Mouse (Mus musculus) CH12.LX (cell line): ENCODE results near the gene Chaf1a. TPM values are rescaled to one million over a fixed set of nuclear protein-coding genes. Genes with fewer than 3 reads are reported as not detected.

Experiments used
- DNase-seq: peaks from one replicate; pipeline ENCODE4 v3.0.0-alpha.2; 2013; ENCODE audit errors: extremely low read depth
- H3K27ac ChIP-seq: 2 replicates; pipeline ENCODE4 v1.5.1; 2012; ENCODE audit warnings: low read depth, mild to moderate bottlenecking, control low read depth, moderate library complexity; ENCODE audit not compliant: insufficient read depth
- H3K27me3 ChIP-seq: replicated peaks from 2 replicates; pipeline ENCODE3; 2012; ENCODE audit warnings: inconsistent platforms
- H3K36me3 ChIP-seq, 2 experiments: replicated peaks in 1 of 2; 2 replicates each; pipeline versions ENCODE3 to v1.6.1; 2012; ENCODE audit warnings: inconsistent platforms in 1 of 2, low read length in 1 of 2, mild to moderate bottlenecking in 1 of 2, mixed read lengths in 1 of 2, moderate library complexity in 1 of 2; ENCODE audit not compliant: control insufficient read depth in 1 of 2, insufficient read depth in 1 of 2
- H3K4me1 ChIP-seq, 2 experiments: 2 replicates each; pipeline ENCODE4 v1.6.1; 2012; ENCODE audit warnings: inconsistent platforms in 1 of 2, moderate library complexity in 1 of 2; ENCODE audit not compliant: insufficient read depth in 2 of 2, control insufficient read depth in 1 of 2
- H3K4me2 ChIP-seq: 2 replicates; pipeline ENCODE4 v1.6.1; 2012; ENCODE audit warnings: low read depth, mild to moderate bottlenecking, control low read depth; ENCODE audit not compliant: poor library complexity, insufficient read depth, severe bottlenecking
- H3K4me3 ChIP-seq, 3 experiments: fragments of 150-350 bp in 1 of 3; sonication (generic) in 1 of 3; replicated peaks in 1 of 3; 2 replicates each; pipeline versions ENCODE3 to v1.5.1; 2011 to 2012; ENCODE audit warnings: low read depth in 2 of 3, low read length in 2 of 3, mild to moderate bottlenecking in 2 of 3, moderate library complexity in 2 of 3, control low read depth in 1 of 3, improper control_type of control experiment in 1 of 3, inconsistent platforms in 1 of 3, mixed read lengths in 1 of 3; ENCODE audit not compliant: poor library complexity in 1 of 3
- H3K79me2 ChIP-seq: replicated peaks from 2 replicates; pipeline ENCODE4 v1.6.1; 2012; ENCODE audit warnings: mild to moderate bottlenecking, moderate library complexity; ENCODE audit not compliant: control insufficient read depth, poor library complexity, insufficient read depth, severe bottlenecking; ENCODE audit errors: extremely low read depth
- H3K9ac ChIP-seq: 2 replicates; pipeline ENCODE4 v1.6.1; 2012; ENCODE audit warnings: low read depth, mild to moderate bottlenecking, control low read depth, moderate library complexity; ENCODE audit not compliant: insufficient read depth
- H3K9me3 ChIP-seq: replicated peaks from 2 replicates; pipeline ENCODE3; 2012; ENCODE audit warnings: low read length, inconsistent platforms, mixed read lengths
- CTCF ChIP-seq, 2 experiments: IDR thresholded peaks in 1 of 2; conservative IDR thresholded peaks in 1 of 2; 2 replicates each; pipeline ENCODE4 v1.5.1; 2011 to 2012; ENCODE audit warnings: low read depth in 2 of 2, low read length in 2 of 2, improper control_type of control experiment in 1 of 2, inconsistent platforms in 1 of 2, mild to moderate bottlenecking in 1 of 2, moderate library complexity in 1 of 2
- E2F4 ChIP-seq: IDR thresholded peaks from 2 replicates; pipeline ENCODE4 v1.6.1; 2011; ENCODE audit warnings: low read depth, low read length, improper control_type of control experiment; ENCODE audit not compliant: insufficient replicate concordance
- ELF1 ChIP-seq: IDR thresholded peaks from 2 replicates; pipeline ENCODE4 v1.6.1; 2014; ENCODE audit warnings: low read depth, mild to moderate bottlenecking, inconsistent platforms, low read length, improper control_type of control experiment
- HCFC1 ChIP-seq: IDR thresholded peaks from 2 replicates; pipeline ENCODE4 v1.6.1; 2012; ENCODE audit warnings: low read depth, mild to moderate bottlenecking, inconsistent platforms, low read length, improper control_type of control experiment
- MEF2A ChIP-seq: IDR thresholded peaks from 2 replicates; pipeline ENCODE4 v1.6.1; 2014; ENCODE audit warnings: low read depth, mild to moderate bottlenecking, inconsistent platforms, low read length, improper control_type of control experiment, borderline replicate concordance
- NELFE ChIP-seq: IDR thresholded peaks from 2 replicates; pipeline ENCODE4 v1.6.1; 2011; ENCODE audit warnings: low read depth, low read length, improper control_type of control experiment
- RAD21 ChIP-seq: IDR thresholded peaks from 2 replicates; pipeline ENCODE4 v1.6.1; 2011; ENCODE audit warnings: low read depth, mild to moderate bottlenecking, low read length, improper control_type of control experiment, moderate library complexity
- SIN3A ChIP-seq: IDR thresholded peaks from 2 replicates; pipeline ENCODE4 v1.6.1; 2012; ENCODE audit warnings: low read length, improper control_type of control experiment, inconsistent platforms
- SMC3 ChIP-seq: IDR thresholded peaks from 2 replicates; pipeline ENCODE4 v1.6.1; 2011; ENCODE audit warnings: low read depth, low read length, improper control_type of control experiment
- TBP ChIP-seq: conservative IDR thresholded peaks from 2 replicates; pipeline ENCODE4 v1.6.1; 2011; ENCODE audit warnings: low read depth, low read length, improper control_type of control experiment
- USF2 ChIP-seq: conservative IDR thresholded peaks from 2 replicates; pipeline ENCODE4 v1.6.1; 2011; ENCODE audit warnings: low read depth, low read length, improper control_type of control experiment
- dilution Hi-C: fragments of 300-500 bp; cut with MboI; formaldehyde crosslinking; loops from 2 replicates; pipeline ENCODE4 v1.14.3; 2020; ENCODE audit warnings: low sequenced_read_pairs; ENCODE audit not compliant: extremely low pct_unique_long_range_greater_than_20kb, extremely low pct_ligation_motif_present
- in situ Hi-C: fragments of 300-500 bp; cut with MboI; formaldehyde crosslinking; loops from 3 replicates; pipeline ENCODE4 v1.14.3; 2019; ENCODE audit warnings: low sequenced_read_pairs, low pct_ligation_motif_present, low pct_unique_long_range_greater_than_20kb, mixed read lengths
- polyA plus RNA-seq: library from polyadenylated mRNA; unstranded; fragments of >175 nt; gene quantifications from 2 replicates; pipeline ENCODE4 v1.2.1, GENCODE M21; 2012; ENCODE audit warnings: low read depth; ENCODE audit not compliant: insufficient read length
- total RNA-seq, 2 experiments: library from RNA; depleted of rRNA; stranded (reverse); fragments of 300-350 nt in 1 of 2; fragments of >200 nt in 1 of 2; gene quantifications; 2 replicates each; pipeline ENCODE4 v1.2.3; 2012 to 2014

Gene Chaf1a
- total and polyA plus RNA-seq, 3 experiments = 18.4 to 97.1 (median 39.3) TPM

GRCm38 (mm10) chr17:56017848-56018247 is 22.4 kb upstream of the Chaf1a start:
- in situ Hi-C loops = no loop called here
- H3K36me3 ChIP-seq = peaks cover 57 to 83% of the 10 kb centered on the region in 2 experiments

GRCm38 (mm10) chr17:56018347-56019131 is 21.7 kb upstream of the Chaf1a start:
- Histone ChIP-seq H3K79me2 (peaks cover 5% of the 10 kb centered on the region), H3K27ac (no peak overlapping the region), H3K9me3 (no peaks in the 10 kb centered on the region), H3K4me2 (no peak overlapping the region), H3K4me3 (no peak overlapping the region), H3K4me1 (peaks cover 17 to 40% of the 10 kb centered on the region in 2 experiments), H3K27me3 (no peaks in the 10 kb centered on the region), H3K9ac (no peak overlapping the region), H3K36me3 (peaks cover 54 to 85% of the 10 kb centered on the region in 2 experiments)
- dilution Hi-C loops = no loop called here
- TF ChIP-seq MEF2A (no peak), ELF1 (peak; percentile 31; the same call in 1 of the 2 replicates), SIN3A (no peak), SMC3 (peak; percentile 43), TBP (no peak), CTCF (conservative IDR thresholded peaks at IDR 0.05 in 1 of 2, IDR thresholded peaks at IDR 0.05 in 1 of 2; ENCODE audit: low read depth in 2 of 2, low read length in 2 of 2) (peak in 1 of 2 experiments; percentile 59; a peak in 2 of 4 replicates), RAD21 (peak; percentile 36)
- in situ Hi-C loops = no loop called here
- DNase-seq = no peak

More at GRCm38 (mm10) chr17:56017848-56018247, 22.4 kb upstream of the Chaf1a start:
- H3K79me2 ChIP-seq = peaks cover under 1% of the 10 kb centered on the region
- DNase-seq = no peak
- H3K27ac ChIP-seq = no peak overlapping the region
- H3K4me1 ChIP-seq = peaks cover 15 to 34% of the 10 kb centered on the region in 2 experiments
- no peak overlapping the region for H3K4me3 ChIP-seq
- H3K9ac ChIP-seq = no peak overlapping the region
- H3K9me3 ChIP-seq = no peaks in the 10 kb centered on the region
- no peaks in the 10 kb centered on the region for H3K27me3 ChIP-seq
- dilution Hi-C loops = no loop called here
- TF ChIP-seq E2F4 = no peak
- TF ChIP-seq HCFC1 = no peak
- no peak for TF ChIP-seq NELFE
- TF ChIP-seq RAD21 = no peak
- no peak for TF ChIP-seq USF2
- H3K4me2 ChIP-seq = no peak overlapping the region
